Comparison of ENCODE assay signal across 19 mouse cellular contexts in genomic region chr14:21434686-21435085, GRCm38 (mm10). TPM values are rescaled to one million over a fixed set of nuclear protein-coding genes. Genes with fewer than 3 reads are reported as not detected.
A peak's percentile ranks its signal among the peaks of the same experiment; 100 is the strongest.
DNase-seq lines count a peak whose midpoint lies in the region; ATAC-seq and TF ChIP-seq lines count a peak whose summit lies in the region.
"Had no signal": no experiment of that assay in that cellular context is flagged by ENCODE, and none has a peak within 500 bp of the region (broad histone marks: within the 10 kb centered on the region; RNA-seq: fewer than 3 reads in every experiment).

No protein-coding gene starts in this region.

- TF ChIP-seq POLR2A in brain, embryonic 14.5 days (IDR thresholded peaks at IDR 0.05; ENCODE audit: borderline replicate concordance, extremely low read depth, insufficient read depth, insufficient read length, poor library complexity, severe bottlenecking): no peak
- TF ChIP-seq POLR2A in kidney, adult 2 months (IDR thresholded peaks at IDR 0.05; ENCODE audit: low read depth, low read length): no peak

- H3K27me3 ChIP-seq in embryonic facial prominence, embryonic 12.5 days: no peaks in the 10 kb centered on the region
- no peaks in the 10 kb centered on the region for H3K27me3 ChIP-seq in embryonic facial prominence, embryonic 10.5 days (replicated peaks; ENCODE audit: low read depth, poor library complexity, severe bottlenecking)
- no peaks in the 10 kb centered on the region for H3K27me3 ChIP-seq in heart, embryonic 12.5 days (replicated peaks)
- no peaks in the 10 kb centered on the region for H3K27me3 ChIP-seq in limb, embryonic 10.5 days (ENCODE audit: low read depth, poor library complexity, severe bottlenecking)
- no peaks in the 10 kb centered on the region for H3K27me3 ChIP-seq in kidney, adult 2 months (replicated peaks; ENCODE audit: control insufficient read depth, insufficient read depth, low read length)
- H3K27me3 ChIP-seq: forebrain, embryonic 12.5 days; hindbrain, embryonic 12.5 days; midbrain, embryonic 12.5 days; neural tube, embryonic 12.5 days had no signal

- no peak for ATAC-seq in embryonic facial prominence, embryonic 12.5 days (ENCODE audit: insufficient number of reproducible peaks, insufficient read depth, low FRiP score, low TSS enrichment)
- ATAC-seq in heart, embryonic 12.5 days (ENCODE audit: insufficient number of reproducible peaks, low FRiP score): no peak
- ATAC-seq: lung, postnatal 0 days had no signal

- H3K4me3 ChIP-seq in embryonic facial prominence, embryonic 12.5 days: no peak overlapping the region
- H3K4me3 ChIP-seq in embryonic facial prominence, embryonic 10.5 days: no peak overlapping the region
- no peak overlapping the region for H3K4me3 ChIP-seq in heart, embryonic 12.5 days
- no peak overlapping the region for H3K4me3 ChIP-seq in limb, embryonic 10.5 days
- H3K4me3 ChIP-seq in kidney, adult 2 months (ENCODE audit: insufficient read depth, low read depth, low read length): no peak overlapping the region
- H3K4me3 ChIP-seq: forebrain, embryonic 12.5 days; hindbrain, embryonic 12.5 days; midbrain, embryonic 12.5 days; neural tube, embryonic 12.5 days had no signal

- peaks cover 10% of the 10 kb centered on the region for H3K4me1 ChIP-seq in embryonic facial prominence, embryonic 12.5 days
- peaks cover 25% of the 10 kb centered on the region for H3K4me1 ChIP-seq in embryonic facial prominence, embryonic 10.5 days
- peaks cover 44% of the 10 kb centered on the region for H3K4me1 ChIP-seq in heart, embryonic 12.5 days (replicated peaks)
- peaks cover 34% of the 10 kb centered on the region for H3K4me1 ChIP-seq in limb, embryonic 10.5 days
- no peaks in the 10 kb centered on the region for H3K4me1 ChIP-seq in kidney, adult 2 months (ENCODE audit: control insufficient read depth, insufficient read depth, low read length)
- H3K4me1 ChIP-seq: hindbrain, embryonic 12.5 days; neural tube, embryonic 12.5 days had no signal

- no peak overlapping the region for H3K4me2 ChIP-seq in embryonic facial prominence, embryonic 12.5 days (replicated peaks)
- H3K4me2 ChIP-seq in heart, embryonic 12.5 days: peak overlapping the region; percentile 41
- H3K4me2 ChIP-seq: forebrain, embryonic 12.5 days; hindbrain, embryonic 12.5 days; midbrain, embryonic 12.5 days; neural tube, embryonic 12.5 days had no signal

- no peaks in the 10 kb centered on the region for H3K9me3 ChIP-seq in embryonic facial prominence, embryonic 12.5 days
- H3K9me3 ChIP-seq in embryonic facial prominence, embryonic 10.5 days: no peaks in the 10 kb centered on the region
- H3K9me3 ChIP-seq in heart, embryonic 12.5 days (replicated peaks): no peaks in the 10 kb centered on the region
- H3K9me3 ChIP-seq in limb, embryonic 10.5 days (replicated peaks): no peaks in the 10 kb centered on the region
- H3K9me3 ChIP-seq: forebrain, embryonic 12.5 days; hindbrain, embryonic 12.5 days; midbrain, embryonic 12.5 days; neural tube, embryonic 12.5 days had no signal

- H3K36me3 ChIP-seq in embryonic facial prominence, embryonic 12.5 days: no peaks in the 10 kb centered on the region
- H3K36me3 ChIP-seq in embryonic facial prominence, embryonic 10.5 days (replicated peaks): peaks cover 10% of the 10 kb centered on the region; the same call in 1 of the 2 replicates
- peaks cover 14% of the 10 kb centered on the region for H3K36me3 ChIP-seq in heart, embryonic 12.5 days
- peaks cover 15% of the 10 kb centered on the region; the same call in 1 of the 2 replicates for H3K36me3 ChIP-seq in limb, embryonic 10.5 days
- H3K36me3 ChIP-seq in kidney, adult 2 months (ENCODE audit: control insufficient read depth, insufficient read depth, low read length): no peaks in the 10 kb centered on the region
- H3K36me3 ChIP-seq: forebrain, embryonic 12.5 days; hindbrain, embryonic 12.5 days; midbrain, embryonic 12.5 days; neural tube, embryonic 12.5 days had no signal

- WGBS in embryonic facial prominence, embryonic 12.5 days: 42% methylated on average over 9 of the region's 9 CpGs
- WGBS in embryonic facial prominence, embryonic 10.5 days: 69% methylated on average over 9 of the region's 9 CpGs
- 28% methylated on average over 9 of the region's 9 CpGs for WGBS in heart, embryonic 12.5 days
- WGBS in limb, embryonic 10.5 days: 47% methylated on average over 9 of the region's 9 CpGs
- WGBS in kidney, adult 2 months: 63% methylated on average over 9 of the region's 9 CpGs

- DNase-seq in embryonic facial prominence, embryonic 10.5 days (ENCODE audit: low spot score): no peak
- DNase-seq in heart, postnatal 14 days: no peak
- DNase-seq in brain, embryonic 14.5 days (ENCODE audit: low read depth): peak; percentile 40
- DNase-seq in limb, embryonic 10.5 days (ENCODE audit: low spot score): no peak
- DNase-seq in kidney, adult 2 months: no peak
- DNase-seq in adrenal gland, postnatal 36 days: no peak
- DNase-seq: adrenal gland, adult 2 months; cerebellum, postnatal 10 days; gastrocnemius, postnatal 36 days; kidney, adult 18-20 months; kidney, postnatal 10 days; thymus, postnatal 36 days had no signal

- intact Hi-C loops in heart, postnatal 14 days (cut with DNase I): no loop called here

- TF ChIP-seq CTCF in brain, embryonic 14.5 days (IDR thresholded peaks at IDR 0.05; ENCODE audit: borderline replicate concordance, extremely low read depth, insufficient read depth, insufficient read length): no peak
- no peak for TF ChIP-seq CTCF in kidney, adult 2 months (conservative IDR thresholded peaks at IDR 0.05; ENCODE audit: insufficient read depth, insufficient read length, low read depth, low read length)

- no peak overlapping the region for H3K9ac ChIP-seq in embryonic facial prominence, embryonic 12.5 days
- no peak overlapping the region for H3K9ac ChIP-seq in heart, embryonic 12.5 days
- H3K9ac ChIP-seq: forebrain, embryonic 12.5 days; hindbrain, embryonic 12.5 days; midbrain, embryonic 12.5 days; neural tube, embryonic 12.5 days had no signal

- peak overlapping the region; percentile 66 for H3K27ac ChIP-seq in embryonic facial prominence, embryonic 12.5 days
- no peak overlapping the region for H3K27ac ChIP-seq in embryonic facial prominence, embryonic 10.5 days (replicated peaks)
- H3K27ac ChIP-seq in heart, embryonic 12.5 days (ENCODE audit: poor library complexity, severe bottlenecking): peak overlapping the region; percentile 71
- H3K27ac ChIP-seq in limb, embryonic 10.5 days: peak overlapping the region; percentile 75
- no peak overlapping the region for H3K27ac ChIP-seq in kidney, adult 2 months (ENCODE audit: insufficient read depth, low read depth, low read length)
- H3K27ac ChIP-seq: forebrain, embryonic 12.5 days; hindbrain, embryonic 12.5 days; midbrain, embryonic 12.5 days; neural tube, embryonic 12.5 days had no signal

RNA-seq across cellular contexts. Expression of gene Kat6b, which starts 46.5 kb away (rescaled TPM):
- 28.6 and 31.1 TPM in 2 replicates for polyA plus RNA-seq in embryonic facial prominence, embryonic 12.5 days (2016; fragmentation: Nextera tagmentation; extraction: Ambion mirVana)
- 12.4 and 14.2 TPM in 2 replicates for polyA plus RNA-seq in embryonic facial prominence, embryonic 10.5 days (2016; fragmentation: Nextera tagmentation; extraction: Ambion mirVana)
- 12.2 and 15.9 TPM in 2 replicates for polyA plus RNA-seq in heart, embryonic 12.5 days (2016; fragmentation: Nextera tagmentation; extraction: Ambion mirVana)
- total RNA-seq in heart, postnatal 14 days (2021): 10 to 100 TPM; 33.5 to 38.4 TPM
- polyA plus RNA-seq in brain, embryonic 14.5 days (2012; rRNA removed): 25.5 and 42.7 TPM in 2 replicates
- 14.5 and 19.6 TPM in 2 replicates for polyA plus RNA-seq in limb, embryonic 10.5 days (2016; fragmentation: Nextera tagmentation; extraction: Ambion mirVana)
- 9.4 and 9.5 TPM in 2 replicates for polyA plus RNA-seq in kidney, adult 2 months (2012; rRNA removed)
- 10 to 100 TPM; 42.5 to 47.8 TPM for total RNA-seq in adrenal gland, postnatal 36 days (2021)

Comparison
In these comparisons a context has a peak if more than half of its experiments do, and no peak if none do; other contexts are left out.
1. H3K27ac ChIP-seq: peak in embryonic facial prominence, embryonic 12.5 days (single experiment), heart, embryonic 12.5 days (single experiment) and limb, embryonic 10.5 days (single experiment); none in embryonic facial prominence, embryonic 10.5 days (single experiment) and kidney, adult 2 months (single experiment).